Comparison of ENCODE assay signal across 25 mouse cellular contexts in genomic region chr10:34012581-34012980, GRCm38 (mm10). TPM values are rescaled to one million over a fixed set of nuclear protein-coding genes. Genes with fewer than 3 reads are reported as not detected.
"Had no signal": no experiment of that assay in that cellular context is flagged by ENCODE, and none has a peak within 500 bp of the region (broad histone marks: within the 10 kb centered on the region; RNA-seq: fewer than 3 reads in every experiment).

No protein-coding gene starts in this region.

- H3K4me3 ChIP-seq: neural tube, embryonic 12.5 days; neural tube, embryonic 13.5 days; neural tube, embryonic 15.5 days; stomach, embryonic 15.5 days had no signal

- H3K9ac ChIP-seq: neural tube, embryonic 12.5 days; neural tube, embryonic 13.5 days; neural tube, embryonic 15.5 days; stomach, embryonic 15.5 days had no signal

- H3K4me2 ChIP-seq: neural tube, embryonic 12.5 days; neural tube, embryonic 13.5 days; neural tube, embryonic 15.5 days; stomach, embryonic 15.5 days had no signal

- H3K27ac ChIP-seq: neural tube, embryonic 12.5 days; neural tube, embryonic 13.5 days; neural tube, embryonic 15.5 days; stomach, embryonic 15.5 days; stomach, postnatal 0 days had no signal

- H3K27me3 ChIP-seq: neural tube, embryonic 12.5 days; neural tube, embryonic 13.5 days; neural tube, embryonic 15.5 days; stomach, embryonic 15.5 days had no signal

- H3K4me1 ChIP-seq: neural tube, embryonic 12.5 days; stomach, embryonic 15.5 days had no signal

- H3K9me3 ChIP-seq: neural tube, embryonic 12.5 days; neural tube, embryonic 13.5 days; neural tube, embryonic 15.5 days; stomach, embryonic 15.5 days had no signal

- H3K36me3 ChIP-seq: stomach, embryonic 15.5 days had no signal

- DNase-seq: retina, postnatal 1 day; right cerebral cortex, adult 18-20 months; right cerebral cortex, postnatal 14 days; right cerebral cortex, postnatal 25 days; right cerebral cortex, postnatal 4 days; spleen, adult 18-20 months; thymus, adult 18-20 months; thymus, adult 2 months; thymus, postnatal 14 days; thymus, postnatal 25 days; thymus, postnatal 36 days; thymus, postnatal 4 days had no signal

RNA-seq across cellular contexts. Expression of gene Trappc3l, which starts 24.8 kb away (rescaled TPM):
- total RNA-seq: neutrophil, adult 5-6 weeks had no signal
- polyA plus RNA-seq: neural tube, embryonic 12.5 days; neural tube, embryonic 13.5 days; neural tube, embryonic 14.5 days; small intestine, adult 2 months; spleen, adult 2 months; stomach, embryonic 14.5 days; stomach, embryonic 15.5 days; stomach, embryonic 16.5 days; stomach, postnatal 0 days; testis, adult 2 months; thymus, adult 2 months; thymus, postnatal 0 days had no signal

RNA-seq across cellular contexts. Expression of gene Calhm4, which starts 31.5 kb away (rescaled TPM):
- total RNA-seq: neutrophil, adult 5-6 weeks had no signal
- polyA plus RNA-seq: neural tube, embryonic 12.5 days; neural tube, embryonic 13.5 days; neural tube, embryonic 14.5 days; neural tube, embryonic 15.5 days; small intestine, adult 2 months; spleen, adult 2 months; stomach, embryonic 14.5 days; stomach, embryonic 15.5 days; stomach, embryonic 16.5 days; stomach, postnatal 0 days; testis, adult 2 months; thymus, adult 2 months had no signal
